Mouse (Mus musculus) left cerebral cortex, adult 9 months (tissue): ENCODE data around the gene Dok5.

Source experiments
- DNase-seq, 2 experiments: peaks; one replicate each; pipeline ENCODE4 v3.0.0; 2022; ENCODE audit warnings: low spot score in 2 of 2

Dok5 gene

GRCm38 (mm10) chr2:170738446-170738845, 6.8 kb downstream of the Dok5 start:
- peak; percentile 43 to 80 for DNase-seq

- DNase-seq: no peak
Observed at GRCm38 (mm10) chr2:170738891-170739290, 7.3 kb downstream of the Dok5 start.

GRCm38 (mm10) chr2:170739713-170740365, 8.2 kb downstream of the Dok5 start:
- no peak for DNase-seq

- DNase-seq: no peak
Observed at GRCm38 (mm10) chr2:170743521-170743920, 11.9 kb downstream of the Dok5 start.

- DNase-seq: no peak
Observed at GRCm38 (mm10) chr2:170748901-170749300, 17.3 kb downstream of the Dok5 start.

- no peak for DNase-seq
Observed at GRCm38 (mm10) chr2:170752191-170752850, 20.7 kb downstream of the Dok5 start.

GRCm38 (mm10) chr2:170755817-170756216, 24.2 kb downstream of the Dok5 start:
- DNase-seq: no peak

GRCm38 (mm10) chr2:170756667-170757066, 25.1 kb downstream of the Dok5 start:
- DNase-seq: no peak

GRCm38 (mm10) chr2:170757228-170757875, 25.7 kb downstream of the Dok5 start:
- DNase-seq: no peak

GRCm38 (mm10) chr2:170758201-170758600, 26.6 kb downstream of the Dok5 start:
- no peak for DNase-seq

- DNase-seq: peak in 1 of 2 experiments; percentile 26
Observed at GRCm38 (mm10) chr2:170764704-170765103, 33.1 kb downstream of the Dok5 start.

- DNase-seq: peak; percentile 78 to 80
Observed at GRCm38 (mm10) chr2:170767243-170767642, 35.6 kb downstream of the Dok5 start.

GRCm38 (mm10) chr2:170768699-170769098, 37.1 kb downstream of the Dok5 start:
- DNase-seq: no peak

GRCm38 (mm10) chr2:170771555-170771954, 39.9 kb downstream of the Dok5 start:
- DNase-seq: no peak

GRCm38 (mm10) chr2:170772126-170772884, 40.7 kb downstream of the Dok5 start:
- no peak for DNase-seq

- DNase-seq: no peak
Observed at GRCm38 (mm10) chr2:170772885-170773270, 41.3 kb downstream of the Dok5 start.

- DNase-seq: no peak
Observed at GRCm38 (mm10) chr2:170775577-170775976, 44.0 kb downstream of the Dok5 start.

- DNase-seq: no peak
Observed at GRCm38 (mm10) chr2:170776107-170776506, 44.5 kb downstream of the Dok5 start.

- DNase-seq: no peak
Observed at GRCm38 (mm10) chr2:170777572-170777971, 46.0 kb downstream of the Dok5 start.

GRCm38 (mm10) chr2:170780010-170780750, 48.6 kb downstream of the Dok5 start:
- DNase-seq: no peak

- DNase-seq: no peak
Observed at GRCm38 (mm10) chr2:170788101-170788500, 56.5 kb downstream of the Dok5 start.
